Mouse (Mus musculus) right cerebral cortex, adult 2 months (tissue): ENCODE data around the gene Kalrn.

Experiments
- DNase-seq, 2 experiments: peaks; one replicate each; pipeline ENCODE4 v3.0.0; 2021 to 2022; ENCODE audit warnings: low spot score in 2 of 2

Gene Kalrn

GRCm38 (mm10) chr16:34430131-34430530 lies 143.2 kb downstream of the Kalrn start:
- DNase-seq, result no peak

- DNase-seq, result no peak
Measured at GRCm38 (mm10) chr16:34427654-34428053, 145.7 kb downstream of the Kalrn start.

- no peak for DNase-seq
Measured at GRCm38 (mm10) chr16:34421473-34421872, 151.9 kb downstream of the Kalrn start.

GRCm38 (mm10) chr16:34417966-34418365 lies 155.4 kb downstream of the Kalrn start:
- no peak for DNase-seq

- DNase-seq, result no peak
Measured at GRCm38 (mm10) chr16:34417383-34417782, 155.9 kb downstream of the Kalrn start.

GRCm38 (mm10) chr16:34414581-34414980 lies 158.8 kb downstream of the Kalrn start:
- peak; percentile 52 to 70 for DNase-seq

GRCm38 (mm10) chr16:34413868-34414333 lies 159.4 kb downstream of the Kalrn start:
- peak in 1 of 2 experiments; percentile 66 for DNase-seq

- no peak for DNase-seq
Measured at GRCm38 (mm10) chr16:34407036-34407435, 166.3 kb downstream of the Kalrn start.

GRCm38 (mm10) chr16:34405094-34405493 lies 168.2 kb downstream of the Kalrn start:
- DNase-seq, result peak in 1 of 2 experiments; percentile 52

GRCm38 (mm10) chr16:34401216-34401615 lies 172.1 kb downstream of the Kalrn start:
- no peak for DNase-seq

GRCm38 (mm10) chr16:34400102-34400728 lies 173.1 kb downstream of the Kalrn start:
- DNase-seq, result no peak

- peak in 1 of 2 experiments; percentile 64 for DNase-seq
Measured at GRCm38 (mm10) chr16:34395221-34395811, 178.0 kb downstream of the Kalrn start.

GRCm38 (mm10) chr16:34389520-34390271 lies 183.6 kb downstream of the Kalrn start:
- no peak for DNase-seq

- DNase-seq, result peak; percentile 71 to 74
Measured at GRCm38 (mm10) chr16:34388871-34389270, 184.5 kb downstream of the Kalrn start.

- DNase-seq, result no peak
Measured at GRCm38 (mm10) chr16:34385065-34385464, 188.3 kb downstream of the Kalrn start.

- no peak for DNase-seq
Measured at GRCm38 (mm10) chr16:34382992-34383391, 190.3 kb downstream of the Kalrn start.

GRCm38 (mm10) chr16:34376166-34376857 lies 197.0 kb downstream of the Kalrn start:
- DNase-seq, result no peak

GRCm38 (mm10) chr16:34373519-34373918 lies 199.8 kb downstream of the Kalrn start:
- DNase-seq, result no peak

GRCm38 (mm10) chr16:34372103-34372741 lies 201.1 kb downstream of the Kalrn start:
- DNase-seq, result peak; percentile 44 to 57

GRCm38 (mm10) chr16:34359206-34359605 lies 214.1 kb downstream of the Kalrn start:
- no peak for DNase-seq

GRCm38 (mm10) chr16:34355547-34355946 lies 217.8 kb downstream of the Kalrn start:
- DNase-seq, result no peak

GRCm38 (mm10) chr16:34354042-34354441 lies 219.3 kb downstream of the Kalrn start:
- no peak for DNase-seq
